Mouse (Mus musculus) liver, embryonic 14.5 days (tissue): ENCODE data around the gene C2cd3.

Source experiments
- CTCF ChIP-seq: IDR thresholded peaks from 2 replicates; pipeline ENCODE4 v1.5.1; 2016; ENCODE audit warnings: antibody characterized with exemption, low read depth, control low read depth
- EP300 ChIP-seq: IDR thresholded peaks from 2 replicates; pipeline ENCODE4 v1.6.1; 2016; ENCODE audit warnings: antibody characterized with exemption, low read depth

DNA sequence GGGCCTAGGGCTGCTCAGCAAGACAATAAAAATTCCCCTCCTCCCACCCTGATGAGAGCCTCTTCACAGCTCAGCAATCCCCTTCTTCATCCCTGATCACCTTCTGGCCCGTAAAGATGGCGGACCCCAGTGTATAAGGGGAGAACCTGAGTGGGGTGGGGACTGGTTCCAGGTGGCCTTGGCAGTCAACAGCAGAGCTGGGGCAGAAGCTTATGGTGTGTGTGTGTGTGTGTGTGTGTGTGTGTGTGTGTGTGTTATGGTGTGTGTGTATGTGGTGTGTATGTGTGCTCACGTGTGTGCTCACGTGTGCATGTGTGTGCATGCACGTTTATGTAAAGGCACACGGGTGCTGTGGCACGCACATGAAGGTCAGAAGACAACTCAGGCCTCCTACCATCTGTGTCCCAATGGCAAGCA is 122.4 kb downstream of the C2cd3 start:
- TF ChIP-seq CTCF (no peak), EP300 (no peak)
